Mouse (Mus musculus) brain, embryonic 14.5 days (tissue): ENCODE measurements at regions not wholly inside any gene's neighbourhood (a gene's known extent, or its start where the extent isn't known, plus 50 kb on each side); places are given as distances from the start of the nearest gene placed in this dataset.
A peak's percentile ranks its signal among the peaks of the same experiment; 100 is the strongest.

Experiments
- DNase-seq: peaks from one replicate; pipeline ENCODE4 v3.0.0-alpha.2; 2011; ENCODE audit warnings: low read depth
- CTCF ChIP-seq: fragments of 200-500 bp; IDR thresholded peaks from 2 replicates; pipeline ENCODE4 v1.5.1; 2012; ENCODE audit warnings: inconsistent platforms, mild to moderate bottlenecking, moderate library complexity, borderline replicate concordance; ENCODE audit not compliant: insufficient read depth, insufficient read length; ENCODE audit errors: extremely low read depth
- POLR2A ChIP-seq: fragments of 200-500 bp; IDR thresholded peaks from 2 replicates; pipeline ENCODE4 v1.6.1; 2012; ENCODE audit warnings: mild to moderate bottlenecking, inconsistent platforms, borderline replicate concordance; ENCODE audit not compliant: poor library complexity, insufficient read depth, insufficient read length, severe bottlenecking; ENCODE audit errors: extremely low read depth

- TF ChIP-seq CTCF: no peak
- no peak for TF ChIP-seq POLR2A
- peak; percentile 57 for DNase-seq
Measured at GRCm38 (mm10) chr1:29405807-29406206, 625.8 kb upstream of the Gm597 start.

- no peak for TF ChIP-seq CTCF
- TF ChIP-seq POLR2A: no peak
- DNase-seq: peak; percentile 46
Measured at GRCm38 (mm10) chr1:29404139-29404538, 624.1 kb upstream of the Gm597 start.

GRCm38 (mm10) chr1:29363783-29364182, 583.7 kb upstream of the Gm597 start:
- TF ChIP-seq POLR2A (no peak), CTCF (no peak)
- no peak for DNase-seq

- DNase-seq: peak; percentile 1
- no peak for TF ChIP-seq CTCF
- no peak for TF ChIP-seq POLR2A
Measured at GRCm38 (mm10) chr1:29341587-29341986, 561.5 kb upstream of the Gm597 start.

- TF ChIP-seq CTCF: no peak
- no peak for TF ChIP-seq POLR2A
- DNase-seq: no peak
Measured at GRCm38 (mm10) chr1:29340945-29341344, 560.9 kb upstream of the Gm597 start.

- TF ChIP-seq POLR2A (no peak), CTCF (no peak)
- peak; percentile 49 for DNase-seq
Measured at GRCm38 (mm10) chr1:29328930-29329329, 548.9 kb upstream of the Gm597 start.
